Mouse (Mus musculus): ENCODE results near the gene Syne2. TPM values are rescaled to one million over a fixed set of nuclear protein-coding genes. Genes with fewer than 3 reads are reported as not detected.
A peak's percentile ranks its signal among the peaks of the same experiment; 100 is the strongest.

Syne2 gene
- polyA plus RNA-seq, 1 experiment = not detected

DNA sequence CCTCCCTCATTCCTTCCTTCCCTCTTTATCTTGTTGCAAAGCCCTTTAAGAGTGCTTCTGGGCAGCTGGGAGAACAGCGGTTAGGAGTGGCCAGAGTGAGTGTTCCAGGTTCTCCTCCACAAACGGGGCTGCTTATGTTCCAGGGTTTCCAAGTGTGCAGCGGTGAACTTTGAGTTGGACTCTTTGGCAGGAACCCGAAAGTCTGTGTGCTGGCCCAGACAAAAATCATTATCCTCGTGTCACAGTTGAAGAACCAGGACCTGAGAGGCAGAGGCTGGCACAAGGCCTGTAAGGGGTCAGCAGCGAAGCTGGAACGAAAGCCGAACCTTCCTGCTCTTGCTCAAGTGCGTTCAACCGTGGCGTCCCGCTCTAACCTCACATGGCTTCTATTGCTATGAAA is 28.6 kb downstream of the Syne2 start:
- no peak for TF ChIP-seq GATA1 (IDR thresholded peaks at IDR 0.05; ENCODE audit: low read length)

DNA sequence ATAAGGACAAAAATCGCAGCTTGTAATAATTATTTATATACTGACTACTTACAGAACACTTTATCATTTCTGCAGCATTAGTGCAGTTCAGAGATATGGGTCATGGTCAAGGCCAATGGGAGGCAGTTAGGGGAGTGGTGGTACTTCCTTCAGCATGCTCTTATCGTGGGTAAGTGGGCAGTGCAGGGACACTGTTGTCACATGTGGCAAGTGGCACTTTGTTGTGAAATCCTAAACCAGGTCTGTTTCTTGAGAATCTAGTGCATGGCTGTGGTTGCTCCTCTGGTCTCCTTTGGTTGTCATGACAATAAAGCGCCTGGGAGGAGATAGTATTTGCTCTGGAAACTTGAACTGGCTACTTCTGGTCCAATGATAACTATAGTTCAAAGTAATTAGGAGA is 32.3 kb downstream of the Syne2 start:
- TF ChIP-seq GATA1 (IDR thresholded peaks at IDR 0.05; ENCODE audit: low read length) = no peak

DNA sequence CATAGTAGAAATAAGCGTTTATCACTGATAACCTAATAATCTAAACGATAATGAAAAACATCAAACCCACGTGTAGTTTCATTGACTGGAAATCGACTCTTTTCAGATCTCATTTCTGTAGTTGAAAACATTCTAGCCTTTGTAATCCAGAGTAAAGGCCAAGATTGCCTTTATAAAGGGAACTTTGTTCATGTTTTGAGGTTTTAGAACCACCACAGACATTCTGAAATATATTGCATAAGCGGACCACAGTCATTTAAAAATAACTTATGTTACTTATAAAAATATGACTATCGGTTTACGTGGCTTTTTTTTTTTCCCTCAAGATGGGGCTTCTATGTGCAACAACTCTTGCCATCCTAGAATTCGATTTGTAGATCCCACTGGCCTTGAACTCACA is 33.5 kb downstream of the Syne2 start:
- TF ChIP-seq GATA1 (IDR thresholded peaks at IDR 0.05; ENCODE audit: low read length) = no peak

DNA sequence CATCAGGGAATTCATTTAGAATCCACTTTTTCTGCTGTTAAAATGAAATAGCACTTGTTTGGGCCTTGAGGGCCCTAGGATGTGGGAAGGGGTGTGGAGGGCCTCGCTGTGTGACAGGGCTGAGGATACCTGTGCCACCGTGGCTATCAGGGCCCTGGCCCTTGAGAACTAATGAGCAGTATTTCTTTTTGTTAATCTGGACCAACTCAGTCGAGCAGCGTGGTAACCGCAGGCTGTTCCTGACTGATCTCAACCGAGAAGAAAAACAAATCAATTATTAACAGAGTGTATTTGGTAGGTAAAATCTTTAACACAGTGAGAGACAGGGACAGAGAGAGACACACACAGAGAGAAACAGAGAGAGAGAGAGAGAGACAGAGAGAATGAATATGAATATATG is 34.5 kb downstream of the Syne2 start:
- no peak for TF ChIP-seq GATA1 (IDR thresholded peaks at IDR 0.05; ENCODE audit: low read length)

DNA sequence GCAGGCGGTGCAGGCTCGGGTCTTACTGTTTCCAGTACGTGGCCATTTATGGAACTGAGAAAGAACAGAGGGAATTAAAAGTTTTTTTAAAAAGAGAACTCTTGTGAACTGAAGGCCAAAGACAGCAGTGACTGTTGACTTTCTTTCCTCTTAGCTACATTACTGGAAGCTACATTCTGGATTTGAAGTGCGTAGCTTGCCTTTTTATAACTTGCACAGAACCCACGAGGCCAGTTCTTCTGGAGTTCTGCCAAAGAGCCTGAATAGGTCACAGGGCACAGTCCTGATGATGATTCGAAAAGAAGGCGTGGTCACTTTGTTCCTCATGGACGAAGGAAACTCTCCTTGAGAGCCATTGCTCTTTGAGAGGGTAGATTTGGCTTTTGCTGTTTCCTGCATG is 35.6 kb downstream of the Syne2 start:
- TF ChIP-seq GATA1 (IDR thresholded peaks at IDR 0.05; ENCODE audit: low read length) = no peak

DNA sequence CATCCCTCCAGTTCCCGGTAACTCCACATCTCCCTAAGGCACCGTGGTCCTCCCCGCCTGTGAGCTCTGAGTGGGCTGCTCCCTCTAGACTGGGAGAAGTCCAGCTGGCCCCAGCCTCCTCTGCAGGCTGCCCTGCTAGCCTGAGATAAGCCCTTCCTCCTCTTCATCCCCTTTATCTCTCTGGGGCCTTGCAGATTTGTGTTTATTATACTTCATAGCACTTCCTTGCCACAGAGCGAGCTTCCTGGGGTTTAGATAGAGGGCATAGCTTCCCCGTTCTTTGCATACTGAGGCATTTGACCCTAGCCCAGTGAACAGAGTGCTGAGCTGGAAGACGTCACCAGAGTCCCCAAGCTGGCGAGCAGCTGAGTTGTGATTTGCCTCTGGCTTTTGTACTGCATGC is 37.1 kb downstream of the Syne2 start:
- TF ChIP-seq GATA1 (IDR thresholded peaks at IDR 0.05; ENCODE audit: low read length) = peak; percentile 37

DNA sequence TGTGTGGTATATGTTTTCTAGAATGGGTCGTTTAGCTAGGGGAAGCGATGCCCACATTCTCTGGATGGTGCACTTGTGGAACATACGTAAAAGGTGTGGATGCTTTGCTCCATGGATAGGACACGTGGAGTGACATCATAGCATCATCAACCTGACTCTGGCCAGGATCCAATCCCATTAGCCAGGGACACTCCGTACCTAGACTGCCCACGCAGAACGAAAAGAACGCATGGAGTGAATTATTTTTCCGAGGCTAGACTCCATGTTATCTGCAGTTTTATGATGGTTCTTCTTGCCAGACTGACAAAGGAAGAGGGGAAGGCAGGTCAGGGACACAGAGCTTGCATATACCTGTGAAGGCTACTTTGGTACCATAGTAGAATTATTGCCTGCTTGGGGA is 37.7 kb downstream of the Syne2 start:
- no peak for TF ChIP-seq GATA1 (IDR thresholded peaks at IDR 0.05; ENCODE audit: low read length)

DNA sequence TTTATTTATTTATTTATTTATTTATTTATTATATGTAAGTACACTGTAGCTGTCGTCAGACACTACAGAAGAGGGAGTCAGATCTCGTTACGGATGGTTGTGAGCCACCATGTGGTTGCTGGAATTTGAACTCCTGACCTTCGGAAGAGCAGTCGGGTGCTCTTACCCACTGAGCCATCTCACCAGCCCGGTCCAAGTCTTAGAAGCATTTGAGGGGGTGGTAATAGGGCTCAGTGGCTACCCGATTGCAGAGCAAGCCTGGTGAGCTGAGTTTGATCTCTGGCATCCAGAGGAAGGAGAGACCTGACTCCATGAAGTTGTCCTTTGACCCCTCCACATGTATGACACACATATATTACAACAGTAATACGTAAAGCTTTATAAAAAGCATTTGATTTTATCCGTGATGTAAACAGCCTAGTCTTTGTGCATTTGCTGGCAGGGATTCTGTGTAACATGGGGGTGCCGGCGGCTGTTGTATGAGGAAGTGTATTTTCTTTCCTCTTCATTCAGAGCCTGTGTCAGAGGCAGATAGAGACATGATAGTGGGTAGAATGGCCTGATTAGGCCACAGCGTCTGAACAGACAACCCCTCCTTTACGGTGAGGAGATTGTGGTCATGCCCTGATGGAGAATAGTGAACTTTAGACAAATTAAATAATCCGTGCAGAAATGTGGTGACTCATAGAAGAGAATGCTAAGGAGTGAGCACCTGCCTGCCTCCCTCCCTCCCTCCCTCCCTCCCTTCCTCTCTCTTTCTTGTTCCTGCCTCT is 38.3 kb downstream of the Syne2 start:
- TF ChIP-seq GATA1 (IDR thresholded peaks at IDR 0.05; ENCODE audit: low read length) = no peak

DNA sequence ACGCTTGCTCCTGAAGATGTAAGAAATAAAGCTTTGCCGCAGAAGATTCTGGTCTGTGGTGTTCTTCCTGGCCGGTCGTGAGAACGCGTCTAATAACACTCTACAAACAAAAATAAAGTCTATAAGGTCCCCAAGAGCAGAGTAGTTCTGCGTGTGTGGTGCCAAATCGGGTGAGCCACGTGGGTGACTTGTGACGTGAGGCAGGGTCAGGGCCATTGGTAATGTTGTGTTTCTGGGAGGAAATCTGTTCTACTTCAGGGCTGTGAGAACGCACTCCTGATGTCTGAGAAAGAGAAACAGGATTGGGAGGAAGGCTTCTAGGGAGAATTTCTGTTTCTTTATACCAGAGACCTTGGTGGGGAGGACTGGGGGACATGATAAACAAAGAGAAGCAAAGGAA is 42.0 kb downstream of the Syne2 start:
- TF ChIP-seq GATA1 (IDR thresholded peaks at IDR 0.05; ENCODE audit: low read length) = no peak

DNA sequence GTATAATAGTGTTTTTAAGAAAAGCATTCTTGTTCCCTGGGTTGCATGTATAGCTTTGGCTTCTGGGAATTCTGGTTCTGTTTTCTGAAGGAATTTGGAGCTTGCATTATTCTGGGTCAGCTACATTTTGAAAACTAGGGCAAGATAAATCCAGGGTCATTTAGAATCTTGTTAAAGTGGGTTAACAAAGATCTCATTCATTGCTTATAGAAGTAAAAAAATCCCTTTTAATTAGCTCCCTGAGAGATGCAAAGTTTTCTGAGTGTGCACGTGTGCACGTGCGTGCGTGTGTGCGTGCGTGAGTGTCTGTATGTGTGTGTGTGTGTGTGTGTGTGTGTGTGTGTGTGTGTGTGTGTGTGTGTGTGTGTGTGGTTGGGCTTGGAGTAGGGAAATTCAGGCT is 42.9 kb downstream of the Syne2 start:
- no peak for TF ChIP-seq GATA1 (IDR thresholded peaks at IDR 0.05; ENCODE audit: low read length)

DNA sequence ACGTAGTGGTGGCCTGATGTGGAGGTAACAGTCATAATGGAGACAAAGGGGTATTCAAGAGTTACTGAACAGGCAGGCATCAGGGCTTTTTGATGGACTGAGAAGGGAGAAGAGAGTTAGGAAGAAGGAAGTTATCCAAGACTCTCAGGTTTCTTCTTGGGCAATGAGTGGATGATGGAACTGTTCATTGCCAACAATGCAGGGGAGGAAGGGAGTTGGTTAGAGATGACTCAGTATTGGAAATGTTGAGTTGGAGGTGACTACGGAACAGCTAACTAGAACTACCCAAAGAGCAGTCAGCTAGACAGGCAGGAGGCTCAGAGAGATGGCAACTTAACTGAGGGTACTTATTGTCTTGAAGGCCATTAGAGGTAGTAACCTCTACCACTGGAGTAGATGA is 47.2 kb downstream of the Syne2 start:
- TF ChIP-seq GATA1 (IDR thresholded peaks at IDR 0.05; ENCODE audit: low read length) = no peak

DNA sequence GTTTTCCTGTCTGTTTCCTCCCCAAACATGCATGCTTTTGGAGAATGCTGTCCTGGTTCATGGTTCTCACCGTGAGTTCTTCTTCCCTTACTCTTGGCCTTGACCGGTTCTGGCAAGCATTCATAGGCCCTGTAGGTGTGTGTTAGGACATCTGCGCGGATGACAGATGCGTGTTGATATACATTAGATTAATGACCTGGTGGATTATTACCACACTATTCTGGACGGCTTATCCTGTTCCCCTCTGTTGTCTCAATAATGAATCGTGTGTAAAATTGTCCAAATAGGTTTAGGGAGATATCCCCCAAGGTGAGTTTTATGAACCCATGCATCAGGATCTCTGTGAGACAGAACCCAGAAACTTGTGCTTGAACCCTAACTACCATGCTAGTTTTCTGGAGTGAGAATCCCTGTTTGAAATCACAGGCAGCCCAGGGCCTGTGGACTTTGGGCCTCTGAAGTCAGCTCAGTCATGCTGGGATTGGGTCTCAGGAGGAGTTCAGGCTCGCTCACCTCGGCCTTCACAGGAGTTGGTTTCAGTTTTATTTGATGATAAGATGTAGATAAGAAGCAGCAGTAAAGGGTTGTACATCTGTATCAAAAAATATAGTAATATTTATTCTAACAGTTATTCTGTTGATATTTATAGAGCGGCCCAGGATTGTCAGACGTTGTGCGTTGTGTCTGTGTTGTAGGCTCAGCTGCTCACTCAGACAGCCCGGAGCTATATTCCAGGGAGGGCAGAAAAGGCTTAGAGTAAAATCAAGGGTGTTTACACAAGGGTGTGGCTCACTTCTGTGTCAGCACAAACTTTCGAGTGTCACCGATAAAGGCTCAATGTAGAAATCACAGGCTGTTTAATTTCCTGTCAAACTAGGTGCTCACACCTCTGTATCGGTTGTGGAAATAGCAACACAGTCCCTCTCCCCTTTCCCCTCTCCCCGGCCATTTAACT is 48.8 kb downstream of the Syne2 start:
- TF ChIP-seq GATA1 (IDR thresholded peaks at IDR 0.05; ENCODE audit: low read length) = no peak

DNA sequence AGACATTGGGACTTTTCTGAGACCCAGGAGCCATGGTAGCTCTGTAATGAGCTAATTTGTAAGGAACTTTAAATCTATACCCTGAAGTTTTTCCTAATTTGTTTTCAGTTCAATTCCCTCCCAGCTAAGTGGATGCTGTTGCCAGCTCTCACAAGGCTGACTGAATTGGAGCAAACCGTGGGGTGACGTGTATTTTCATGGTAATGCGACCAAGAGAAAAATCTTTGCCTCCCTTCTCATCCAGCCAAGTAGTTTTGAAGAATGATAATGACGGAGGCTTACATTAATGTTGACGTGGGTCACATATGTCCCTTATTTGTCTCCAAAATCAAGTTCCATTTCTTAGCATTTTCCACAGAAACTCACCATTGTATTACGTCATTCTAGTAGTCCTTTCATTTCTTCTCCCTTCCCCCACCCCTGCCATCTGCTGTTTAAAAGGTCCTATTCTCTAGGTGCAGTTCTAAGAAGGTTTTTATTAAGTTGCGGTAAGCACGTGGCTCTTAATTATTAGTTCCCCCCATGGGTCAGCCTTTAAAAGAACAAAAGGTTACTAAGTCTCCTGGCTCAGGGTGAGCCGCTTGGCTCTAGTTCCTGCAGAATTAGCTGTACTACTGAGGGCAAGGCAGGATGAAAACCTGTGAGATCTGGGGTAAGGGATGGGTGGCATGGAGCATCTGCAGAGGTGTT is 55.8 kb downstream of the Syne2 start:
- no peak for TF ChIP-seq GATA1 (IDR thresholded peaks at IDR 0.05; ENCODE audit: low read length)

DNA sequence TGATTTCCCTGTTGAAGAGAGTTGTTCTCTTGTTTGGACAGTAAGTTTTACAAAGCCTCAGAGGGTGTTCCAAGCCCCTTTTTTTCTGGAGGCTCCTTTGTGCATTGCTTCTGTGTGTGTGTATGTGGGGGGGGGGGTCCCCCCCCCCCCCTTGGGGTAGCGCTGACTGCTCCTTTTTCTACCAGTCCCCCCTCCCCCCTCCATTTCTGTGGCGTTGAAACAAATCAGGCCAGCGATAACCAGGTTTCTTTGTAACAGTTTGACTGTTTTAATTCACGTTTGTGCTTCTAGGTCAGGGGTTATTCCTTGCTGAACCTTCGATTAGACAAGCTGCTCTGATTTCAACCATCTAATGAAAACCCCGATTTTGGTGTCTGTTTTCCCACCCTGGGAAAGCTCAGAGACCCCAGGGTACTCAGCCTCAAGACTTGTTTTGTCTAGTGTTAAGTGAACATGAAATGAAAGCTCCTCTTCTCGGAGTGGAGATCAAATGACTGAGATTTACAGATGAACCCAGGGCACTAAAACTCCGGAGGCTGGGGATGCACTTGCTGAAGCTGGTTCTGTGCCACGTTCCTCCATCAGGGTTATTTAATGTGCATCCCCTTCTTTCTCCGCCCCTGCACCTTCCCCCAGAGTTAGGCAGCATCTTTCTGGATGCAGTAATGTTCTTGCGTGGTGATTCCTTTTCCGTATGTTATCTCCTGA is 56.5 kb downstream of the Syne2 start:
- no peak for TF ChIP-seq GATA1 (IDR thresholded peaks at IDR 0.05; ENCODE audit: low read length)

DNA sequence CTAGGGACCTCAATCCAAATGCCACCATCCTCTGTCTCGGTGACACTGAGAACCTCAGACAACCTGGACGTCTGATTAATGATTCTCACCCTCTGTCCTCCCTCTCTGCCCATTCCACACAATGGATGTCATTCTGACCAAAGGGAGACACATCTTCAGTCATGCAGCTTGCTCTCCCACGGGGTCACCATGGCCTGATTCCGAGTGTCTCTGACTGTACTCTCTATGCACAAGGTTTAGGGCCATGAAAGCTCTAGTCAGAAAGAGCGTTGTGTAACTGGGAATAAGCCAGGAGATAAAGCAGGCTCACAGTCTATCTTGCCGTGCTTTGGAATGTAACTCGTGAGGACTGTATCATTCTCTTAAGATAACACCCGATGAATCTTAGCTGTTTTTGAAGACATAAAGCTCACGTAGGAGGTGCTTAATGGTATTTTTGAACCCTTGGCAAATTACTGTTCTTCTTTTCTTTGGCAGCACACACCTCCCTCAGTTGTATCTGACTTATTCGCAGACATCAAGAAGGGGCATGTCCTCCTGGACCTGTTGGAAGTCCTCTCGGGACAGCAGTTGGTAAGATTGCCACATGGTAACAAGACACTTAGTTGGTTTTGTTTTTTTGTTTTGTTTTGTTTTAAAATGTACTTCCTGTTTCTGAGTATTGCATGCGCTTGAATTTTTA is 61.8 kb downstream of the Syne2 start:
- TF ChIP-seq GATA1 (IDR thresholded peaks at IDR 0.05; ENCODE audit: low read length) = no peak
